Mouse (Mus musculus): ENCODE data around the gene Sin3a.

Gene Sin3a

GRCm38 (mm10) chr9:57137777-57138176 lies 65.9 kb downstream of the Sin3a start:
- no peak for DNase-seq

- DNase-seq = no peak
These were observed 66.7 kb downstream of the Sin3a start for GRCm38 (mm10) chr9:57138507-57138906.

- no peak for DNase-seq
These were observed 67.3 kb downstream of the Sin3a start for GRCm38 (mm10) chr9:57139110-57139509.

DNA sequence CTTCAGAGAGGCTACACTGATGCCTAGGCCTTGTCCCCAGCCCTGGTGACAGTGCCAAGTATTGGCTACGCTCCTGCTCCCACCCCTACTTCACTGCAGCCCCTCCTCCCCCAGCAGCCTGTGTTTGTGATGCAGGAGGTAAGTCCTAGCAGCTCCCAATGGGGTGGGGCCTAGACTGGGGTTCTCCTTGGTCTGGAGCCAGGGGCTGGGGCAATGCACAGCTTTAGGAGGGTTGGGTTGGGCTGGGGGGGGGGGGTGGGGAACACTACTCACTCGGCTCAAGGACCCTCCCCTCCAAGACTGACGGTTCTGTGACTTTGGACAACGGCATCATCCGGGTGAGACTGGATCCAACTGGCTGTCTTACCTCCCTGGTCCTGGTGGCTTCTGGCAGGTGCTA lies 67.7 kb downstream of the Sin3a start:
- no peak for DNase-seq

- no peak for DNase-seq
These were observed 69.8 kb downstream of the Sin3a start for GRCm38 (mm10) chr9:57141417-57142353.

DNA sequence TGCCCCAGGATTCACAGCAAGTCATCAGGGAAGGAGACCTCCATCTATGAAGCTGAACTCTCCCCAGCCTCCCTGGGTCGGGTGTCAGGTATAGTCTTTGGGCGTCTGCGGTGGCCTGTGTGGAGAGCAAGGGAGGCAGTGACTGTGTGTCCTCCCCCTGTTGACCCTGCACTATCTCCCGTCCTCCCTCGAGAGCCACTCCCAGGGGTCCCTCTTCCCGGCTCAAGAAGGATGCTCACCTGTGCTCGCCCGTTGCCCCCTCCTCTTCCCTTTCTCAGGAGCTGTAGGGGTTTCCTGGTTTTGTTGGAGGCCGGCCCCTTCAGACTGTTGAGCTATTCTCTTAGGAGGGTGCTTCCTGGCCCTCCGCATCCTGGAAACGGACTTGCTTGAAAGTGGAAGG lies 71.4 kb downstream of the Sin3a start:
- no peak for DNase-seq

GRCm38 (mm10) chr9:57144830-57145229 lies 73.0 kb downstream of the Sin3a start:
- no peak for DNase-seq

GRCm38 (mm10) chr9:57146451-57147066 lies 74.7 kb downstream of the Sin3a start:
- DNase-seq = no peak

DNA sequence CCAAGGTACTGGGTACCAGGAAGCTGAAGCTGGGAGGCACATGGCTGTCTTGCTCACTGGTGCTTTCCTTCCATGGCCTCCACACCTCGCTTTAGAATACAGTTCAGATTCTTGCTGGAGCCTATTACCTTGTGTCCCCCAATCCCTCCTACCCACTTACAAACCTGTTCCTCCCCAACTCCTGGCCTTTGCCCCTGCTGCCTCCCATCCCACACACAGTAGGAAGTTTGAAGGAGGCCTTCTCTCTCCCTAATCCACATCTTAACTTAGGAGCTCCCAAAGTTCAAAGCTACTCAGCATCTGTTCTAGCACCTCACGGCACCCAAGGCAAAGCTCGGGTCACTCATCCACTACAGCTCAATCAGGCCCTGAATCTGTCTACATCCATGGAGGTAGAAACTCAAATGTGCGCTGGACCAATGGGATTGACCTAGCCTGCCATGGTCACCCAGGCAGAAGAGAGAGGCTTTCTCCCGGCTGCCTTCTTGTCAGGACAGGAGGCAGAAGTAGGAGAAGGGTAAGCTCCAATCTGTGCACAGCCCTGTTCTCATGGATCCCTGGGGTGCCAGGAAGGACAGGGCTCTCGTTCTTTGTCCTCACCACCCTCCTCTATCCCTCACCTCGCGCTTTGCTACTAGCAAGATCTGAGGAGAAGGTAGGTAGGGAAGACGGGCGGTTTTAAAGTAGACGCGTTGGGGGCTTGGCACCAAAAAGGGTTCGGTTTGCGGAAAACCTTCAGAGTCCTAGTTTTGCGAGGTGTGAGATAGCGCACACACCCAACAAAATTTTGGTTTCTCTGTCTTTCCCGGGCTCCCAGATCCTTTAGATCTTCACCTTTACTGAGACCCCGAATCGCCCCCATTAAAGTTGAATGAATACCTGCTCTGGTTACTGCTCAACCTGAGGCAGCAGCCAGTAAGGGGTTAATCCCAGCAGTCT lies 75.6 kb downstream of the Sin3a start:
- no peak for DNase-seq

DNA sequence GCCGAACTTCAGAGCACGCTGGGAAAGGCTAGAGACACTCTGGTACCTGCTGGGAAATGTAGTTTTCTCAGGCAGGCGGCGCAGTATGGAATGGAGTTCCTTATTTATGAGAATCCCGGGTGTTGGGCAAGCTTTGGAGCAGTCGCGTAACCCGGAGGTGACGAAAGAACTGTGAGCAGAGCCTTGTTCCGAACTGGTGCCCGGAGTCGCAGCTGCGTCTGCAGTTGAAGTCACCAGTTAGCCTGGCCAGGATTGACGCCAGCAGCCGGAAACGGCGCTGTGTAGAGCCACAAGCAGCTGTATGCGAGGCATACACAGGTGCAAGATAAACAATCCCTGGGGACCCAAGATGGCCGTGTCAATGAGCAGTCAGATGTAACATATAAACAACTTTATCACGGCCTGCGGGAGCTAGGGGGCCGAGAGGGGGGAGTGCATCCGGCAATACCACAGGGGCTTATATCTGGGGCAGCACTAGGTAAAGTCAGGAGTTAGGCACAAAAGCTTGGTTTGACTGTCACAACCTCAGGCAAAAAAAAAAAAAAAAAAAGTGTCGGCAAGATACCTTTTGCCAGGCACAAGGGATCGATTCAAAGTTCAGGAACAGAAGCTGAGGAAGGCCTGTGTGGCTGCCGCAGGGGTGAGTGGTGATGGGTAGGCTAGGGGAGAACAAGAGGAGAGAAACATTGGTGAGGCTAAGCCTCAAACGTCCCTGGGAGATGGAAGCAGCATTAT lies 76.5 kb downstream of the Sin3a start, which contains the start of gene Neil1:
Gene Neil1, minus strand, starts transcription at position 162 of the 735 bp plus-strand sequence.
- peak; percentile 88 for DNase-seq

GRCm38 (mm10) chr9:57149021-57149420 lies 77.2 kb downstream of the Sin3a start:
- no peak for DNase-seq

DNA sequence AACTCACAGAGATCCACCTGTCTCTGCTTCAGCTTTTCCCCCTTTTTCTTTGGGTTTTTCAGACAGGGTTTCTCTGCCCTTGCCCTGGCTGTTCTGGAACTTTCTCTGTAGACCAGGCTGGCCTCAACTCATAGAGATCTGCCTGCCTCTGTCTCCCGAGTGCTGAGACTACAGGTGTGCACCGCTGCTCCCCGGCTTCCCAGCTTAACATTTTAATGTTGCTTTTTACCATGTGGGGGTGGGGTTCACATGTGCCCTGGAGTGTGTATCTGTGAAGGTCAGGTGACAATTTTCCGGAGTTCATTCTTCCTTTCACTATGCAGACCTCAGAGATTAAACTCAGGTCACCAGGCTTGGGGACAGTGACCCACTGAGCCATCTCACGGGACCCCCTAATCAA lies 78.4 kb downstream of the Sin3a start:
- DNase-seq = no peak

DNA sequence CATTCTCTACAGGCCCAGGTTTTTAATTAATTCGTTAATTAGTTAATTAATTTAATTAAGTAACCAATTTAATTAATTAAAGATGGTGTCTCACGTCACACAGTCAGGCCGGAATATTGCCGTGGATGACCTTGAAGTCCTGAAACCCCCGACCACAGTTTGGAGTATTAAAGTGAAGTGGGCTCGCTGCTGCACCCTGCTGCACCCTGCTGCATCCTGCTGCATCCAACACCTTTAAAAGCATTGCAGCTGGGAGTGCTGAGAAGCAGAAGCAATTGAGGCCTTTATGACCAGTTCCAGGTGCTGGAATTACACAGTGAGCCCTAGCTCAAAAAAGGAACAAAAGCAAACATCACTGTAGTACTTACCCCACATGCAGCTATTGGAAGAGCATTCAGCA lies 80.5 kb downstream of the Sin3a start:
- DNase-seq = no peak

- DNase-seq = no peak
These were observed 84.5 kb downstream of the Sin3a start for GRCm38 (mm10) chr9:57156383-57156782.

GRCm38 (mm10) chr9:57156823-57157222 lies 85.0 kb downstream of the Sin3a start:
- DNase-seq = no peak

DNA sequence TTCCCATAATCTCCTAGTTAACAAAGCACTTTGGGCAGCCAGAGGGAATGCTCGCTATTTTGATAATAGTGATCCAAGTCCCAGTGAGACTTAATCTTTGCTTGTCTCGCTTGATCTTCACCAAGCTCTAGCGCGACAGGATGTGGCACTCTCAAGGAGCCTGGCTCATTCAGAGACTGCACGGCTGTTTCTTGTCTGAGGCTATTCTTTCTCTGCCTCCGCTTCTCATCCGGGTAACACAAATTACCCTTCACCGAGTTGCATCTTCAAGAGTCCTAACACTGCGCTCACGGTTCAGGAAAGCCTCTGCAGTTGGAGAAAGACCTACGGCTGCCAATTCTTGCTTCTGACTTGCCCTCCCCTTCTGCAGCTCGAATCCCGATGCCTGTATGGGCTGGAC lies 85.7 kb downstream of the Sin3a start:
- no peak for DNase-seq

DNA sequence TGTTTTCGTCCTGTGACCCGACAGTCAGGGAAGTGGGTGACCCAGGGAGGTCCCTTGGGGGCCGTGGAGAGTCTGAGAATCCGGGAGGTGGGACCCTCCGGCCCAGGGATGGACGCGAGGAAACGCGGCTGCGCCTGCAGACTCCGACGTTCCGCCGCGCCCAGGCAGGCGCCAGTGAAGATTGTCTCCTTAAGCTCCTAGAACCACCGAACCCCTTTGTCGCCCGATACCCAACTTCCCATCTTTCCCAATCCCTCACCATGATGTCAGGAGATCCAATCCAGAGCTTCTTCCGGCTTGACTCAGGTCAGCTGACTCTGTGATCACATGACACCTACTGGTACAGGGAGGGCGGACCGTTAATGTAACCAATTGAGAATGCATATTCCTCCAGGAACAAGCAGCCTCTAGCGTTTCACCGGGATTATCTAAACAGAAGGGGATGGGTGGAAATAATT lies 86.2 kb downstream of the Sin3a start, which contains the start of gene Commd4:
Gene Commd4, minus strand, starts transcription at position 319 of the 458 bp plus-strand sequence.
- peak; percentile 87 for DNase-seq

DNA sequence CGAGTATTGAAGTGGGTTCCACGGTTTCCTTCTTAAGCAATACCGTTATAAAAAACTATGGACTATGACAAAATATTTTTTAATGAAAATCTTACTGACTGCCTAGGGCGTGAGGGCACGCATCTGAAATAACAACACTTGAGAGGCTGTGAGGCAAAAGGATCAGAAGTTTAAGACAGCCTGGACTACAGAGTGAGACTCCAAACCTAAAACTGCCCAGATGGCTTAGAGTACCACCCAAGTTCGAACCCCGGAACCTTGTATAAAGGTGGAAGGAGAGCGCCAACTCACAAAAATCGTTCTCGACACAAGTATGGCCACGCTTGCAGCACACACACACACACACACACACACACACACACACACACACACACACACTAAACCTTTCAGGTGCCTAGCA lies 86.7 kb downstream of the Sin3a start:
- no peak for DNase-seq

GRCm38 (mm10) chr9:57162496-57162895 lies 90.7 kb downstream of the Sin3a start:
- peak; percentile 31 for DNase-seq

- DNase-seq = no peak
These were observed 91.3 kb downstream of the Sin3a start for GRCm38 (mm10) chr9:57163137-57163536.

DNA sequence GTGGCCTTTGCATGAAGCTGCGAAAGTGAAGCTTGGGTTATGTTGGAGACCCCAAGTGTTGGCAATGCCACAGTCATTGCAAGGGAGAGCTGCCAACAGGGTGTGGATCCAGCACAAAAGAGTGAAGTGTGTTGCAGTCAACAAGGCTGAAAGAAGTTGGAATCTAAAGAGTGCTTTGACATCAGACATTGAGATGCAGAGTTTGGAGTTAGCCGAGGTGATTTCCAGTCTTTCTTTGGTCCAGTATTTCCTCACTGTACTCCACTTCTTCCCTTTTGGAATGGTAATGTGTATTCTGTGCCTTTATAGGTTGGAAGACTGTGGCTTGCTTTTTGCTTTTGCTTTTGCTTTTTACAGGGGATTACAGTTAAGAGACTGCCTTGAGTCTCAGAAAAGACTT lies 94.3 kb downstream of the Sin3a start:
- DNase-seq = no peak

GRCm38 (mm10) chr9:57168411-57168810 lies 96.6 kb downstream of the Sin3a start:
- DNase-seq = no peak

All from kidney, adult 18-20 months (tissue).